Mouse (Mus musculus): ENCODE measurements around the gene Schip1.

GRCm38 (mm10) chr3:68563922-68564321 is 499.3 kb downstream of the Schip1 start:
- TF ChIP-seq POLR2A (IDR thresholded peaks at IDR 0.05; ENCODE audit: borderline replicate concordance, extremely low read depth, low read depth, low read length), result no peak
- TF ChIP-seq CTCF (IDR thresholded peaks at IDR 0.05; ENCODE audit: insufficient read depth, low read length), result no peak

All from lung, adult 2 months (tissue).